Mouse (Mus musculus) ES-Bruce4 (cell line): ENCODE results near the gene Ttll11. TPM values are rescaled to one million over a fixed set of nuclear protein-coding genes. Genes with fewer than 3 reads are reported as not detected.

ENCODE experiments used
- H3K27ac ChIP-seq: 2 replicates; pipeline ENCODE4 v1.5.1; 2012; ENCODE audit warnings: low read length, inconsistent platforms; ENCODE audit not compliant: insufficient read depth
- H3K27me3 ChIP-seq: 2 replicates; pipeline ENCODE4 v1.6.1; 2012; ENCODE audit warnings: mild to moderate bottlenecking, low read length, inconsistent platforms; ENCODE audit not compliant: control insufficient read depth, poor library complexity, insufficient read depth, severe bottlenecking
- H3K36me3 ChIP-seq: 2 replicates; pipeline ENCODE4 v1.6.1; 2012; ENCODE audit warnings: inconsistent platforms, mild to moderate bottlenecking, low read length, moderate library complexity; ENCODE audit not compliant: control insufficient read depth, poor library complexity, insufficient read depth, severe bottlenecking
- H3K4me1 ChIP-seq: one replicate; pipeline ENCODE4 v1.8.1; 2011; ENCODE audit warnings: low read length; ENCODE audit not compliant: control insufficient read depth, insufficient read depth
- H3K4me3 ChIP-seq: 2 replicates; pipeline ENCODE4 v1.5.1; 2011; ENCODE audit warnings: low read depth, mild to moderate bottlenecking, low read length
- H3K9ac ChIP-seq: 2 replicates; pipeline ENCODE4 v1.6.1; 2012; ENCODE audit warnings: low read depth, mild to moderate bottlenecking, inconsistent platforms; ENCODE audit not compliant: poor library complexity, severe bottlenecking
- H3K9me3 ChIP-seq: replicated peaks from 2 replicates; pipeline ENCODE4 v1.6.1; 2012; ENCODE audit warnings: mild to moderate bottlenecking, low read length, inconsistent platforms; ENCODE audit not compliant: control insufficient read depth, poor library complexity, insufficient read depth, severe bottlenecking
- CTCF ChIP-seq: IDR thresholded peaks from one replicate; pipeline ENCODE4 v1.8.1; 2011; ENCODE audit warnings: low read depth, low read length
- EP300 ChIP-seq: IDR thresholded peaks from 2 replicates; pipeline ENCODE4 v1.6.1; 2011; ENCODE audit warnings: low read depth, low read length; ENCODE audit not compliant: insufficient read depth
- POLR2A ChIP-seq: IDR thresholded peaks from one replicate; pipeline ENCODE4 v1.8.1; 2011; ENCODE audit warnings: low read length; ENCODE audit not compliant: insufficient read depth
- polyA plus RNA-seq: library from polyadenylated mRNA; stranded (reverse); fragments of >200 nt; gene quantifications from 2 replicates; pipeline ENCODE4 v1.2.4, GENCODE M21; 2011; ENCODE audit warnings: low read depth; ENCODE audit not compliant: missing spikeins, insufficient read depth, insufficient read length

Gene Ttll11
- polyA plus RNA-seq, 1 experiment: not detected

DNA sequence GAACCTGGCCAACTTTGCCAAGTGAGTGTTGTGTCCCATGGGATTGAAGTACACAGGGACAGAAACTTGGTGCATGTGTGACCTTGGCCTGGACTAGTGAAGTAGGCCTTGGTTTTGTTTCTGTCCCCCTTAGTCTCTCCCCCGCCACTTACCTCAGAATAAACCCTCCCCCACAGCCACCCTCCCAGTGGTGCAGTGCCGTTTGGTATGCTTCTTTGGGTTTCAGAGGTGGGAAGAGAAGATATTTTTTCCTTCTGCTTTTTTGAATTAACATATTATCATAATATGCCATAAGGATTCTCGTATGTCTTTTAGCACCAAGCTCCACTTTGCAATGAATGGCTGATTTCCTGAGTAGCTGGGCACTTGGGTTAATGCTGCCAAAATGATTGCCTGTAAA, 264.2 kb downstream of the Ttll11 start:
- no peaks in the 10 kb centered on the region for H3K9me3 ChIP-seq
- H3K4me1 ChIP-seq: no peaks in the 10 kb centered on the region
- peaks cover 4% of the 10 kb centered on the region; the same call in 1 of the 2 replicates for H3K36me3 ChIP-seq
- TF ChIP-seq CTCF: no peak
- TF ChIP-seq EP300: no peak
- TF ChIP-seq POLR2A: no peak
- no peaks in the 10 kb centered on the region for H3K27me3 ChIP-seq
- H3K9ac ChIP-seq: no peak overlapping the region
- H3K27ac ChIP-seq: no peak overlapping the region
- no peak overlapping the region for H3K4me3 ChIP-seq

DNA sequence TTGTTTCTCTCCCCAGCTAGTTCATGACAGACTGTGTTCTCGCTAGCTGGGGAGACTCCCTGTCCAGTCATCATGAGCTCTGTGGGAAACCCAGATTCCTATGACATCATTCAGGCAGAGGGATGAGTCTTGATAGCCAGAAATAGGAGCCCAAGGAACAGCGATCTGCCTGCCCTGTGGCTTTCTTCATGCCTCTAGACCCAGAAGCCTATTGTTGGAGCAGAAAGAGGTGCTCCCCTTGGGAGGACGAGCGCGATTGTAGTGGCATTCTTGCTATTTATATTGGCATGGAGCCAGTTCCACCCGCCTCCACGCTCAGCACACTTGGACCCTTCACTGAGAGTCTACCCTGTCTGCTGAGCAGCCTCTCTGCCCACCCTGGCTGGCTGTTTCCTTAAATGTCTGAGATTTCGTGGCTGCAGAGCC, 265.0 kb downstream of the Ttll11 start:
- TF ChIP-seq CTCF (no peak), EP300 (no peak), POLR2A (no peak)
- H3K4me1 ChIP-seq: no peaks in the 10 kb centered on the region
- H3K4me3 ChIP-seq: no peak overlapping the region
- H3K27ac ChIP-seq: no peak overlapping the region
- H3K9me3 ChIP-seq: no peaks in the 10 kb centered on the region
- H3K36me3 ChIP-seq: peaks cover 4% of the 10 kb centered on the region; the same call in 1 of the 2 replicates
- no peak overlapping the region for H3K9ac ChIP-seq
- no peaks in the 10 kb centered on the region for H3K27me3 ChIP-seq

DNA sequence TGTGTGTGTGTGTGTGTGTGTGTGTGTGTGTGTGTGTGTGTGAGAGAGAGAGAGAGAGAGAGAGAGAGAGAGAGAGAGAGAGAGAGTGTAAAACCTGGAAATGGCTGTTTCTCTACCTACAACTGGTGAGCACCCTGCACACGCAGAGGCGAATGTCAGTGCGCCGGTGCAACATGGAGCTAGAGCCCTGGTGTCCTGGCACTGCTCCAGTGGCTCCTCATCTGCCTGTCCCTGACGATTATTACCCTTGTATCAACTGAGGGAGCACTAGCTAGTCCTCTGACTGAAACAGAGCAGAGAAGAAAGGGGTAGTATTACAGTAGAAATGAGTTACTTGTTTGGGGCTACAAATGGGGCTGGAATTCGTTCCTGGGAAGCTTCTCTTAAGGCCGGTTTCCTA, 266.3 kb downstream of the Ttll11 start:
- H3K4me1 ChIP-seq: no peaks in the 10 kb centered on the region
- no peak for TF ChIP-seq POLR2A
- no peak overlapping the region for H3K27ac ChIP-seq
- H3K36me3 ChIP-seq: peaks cover 4% of the 10 kb centered on the region; the same call in 1 of the 2 replicates
- H3K9me3 ChIP-seq: no peaks in the 10 kb centered on the region
- no peak overlapping the region for H3K9ac ChIP-seq
- H3K27me3 ChIP-seq: no peaks in the 10 kb centered on the region
- no peak overlapping the region for H3K4me3 ChIP-seq

DNA sequence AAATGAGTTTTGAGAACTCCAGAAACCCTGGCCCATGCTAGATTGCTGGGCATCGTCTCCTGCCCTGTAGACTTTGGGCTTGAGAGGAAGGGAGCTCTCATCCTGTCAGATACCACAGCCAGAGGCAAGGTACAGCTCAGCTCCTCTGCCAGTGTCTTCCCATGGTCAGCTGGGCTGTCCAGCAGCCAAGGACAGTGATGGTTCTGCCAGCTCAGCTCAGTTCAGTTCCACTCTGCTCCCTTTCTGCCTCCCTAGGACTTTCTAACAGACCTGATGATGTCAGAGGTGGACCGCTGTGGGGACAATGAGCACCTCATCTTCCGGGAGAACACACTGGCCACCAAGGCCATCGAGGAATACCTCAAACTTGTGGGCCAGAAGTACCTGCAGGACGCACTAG, 267.1 kb downstream of the Ttll11 start:
- H3K4me3 ChIP-seq: no peak overlapping the region
- TF ChIP-seq EP300 (no peak), POLR2A (no peak), CTCF (no peak)
- no peak overlapping the region for H3K9ac ChIP-seq
- no peaks in the 10 kb centered on the region for H3K27me3 ChIP-seq
- H3K9me3 ChIP-seq: no peaks in the 10 kb centered on the region
- H3K27ac ChIP-seq: no peak overlapping the region
- H3K4me1 ChIP-seq: peaks cover under 1% of the 10 kb centered on the region
- H3K36me3 ChIP-seq: peaks cover 4% of the 10 kb centered on the region; the same call in 1 of the 2 replicates

GRCm38 (mm10) chr2:35703241-35703640, 276.5 kb downstream of the Ttll11 start:
- Histone ChIP-seq H3K27me3 (no peaks in the 10 kb centered on the region), H3K27ac (no peak overlapping the region), H3K9ac (no peak overlapping the region), H3K4me1 (peaks cover 9% of the 10 kb centered on the region), H3K36me3 (no peaks in the 10 kb centered on the region), H3K4me3 (no peak overlapping the region), H3K9me3 (no peaks in the 10 kb centered on the region)
- TF ChIP-seq CTCF (no peak), POLR2A (no peak), EP300 (no peak)

DNA sequence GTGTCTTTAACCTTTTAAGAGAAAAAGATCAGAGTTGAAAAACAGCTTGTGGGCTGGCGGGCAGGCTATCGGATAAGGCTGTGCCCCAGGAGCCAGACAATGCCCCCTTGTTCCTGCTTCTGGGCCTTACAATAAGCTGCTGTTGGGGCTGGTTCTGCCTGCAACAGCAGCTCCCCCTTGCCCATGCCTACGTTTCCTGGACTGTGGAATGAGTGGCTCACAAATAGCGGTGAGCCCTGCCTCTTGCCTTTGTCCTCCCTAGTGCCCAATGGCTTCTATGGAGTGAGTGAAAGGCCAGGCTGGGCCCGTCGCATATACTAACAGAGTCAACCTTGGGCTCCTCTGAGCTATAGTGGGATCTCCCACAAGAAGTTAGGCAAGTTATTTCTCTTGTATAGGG, 277.1 kb downstream of the Ttll11 start:
- Histone ChIP-seq H3K27me3 (no peaks in the 10 kb centered on the region), H3K4me1 (peaks cover 9% of the 10 kb centered on the region), H3K9ac (no peak overlapping the region), H3K9me3 (no peaks in the 10 kb centered on the region), H3K27ac (no peak overlapping the region), H3K36me3 (no peaks in the 10 kb centered on the region), H3K4me3 (no peak overlapping the region)
- TF ChIP-seq POLR2A (no peak), EP300 (no peak), CTCF (no peak)
